Mouse (Mus musculus): ENCODE measurements around the gene Gpc6.

- TF ChIP-seq CTCF (IDR thresholded peaks at IDR 0.05; ENCODE audit: insufficient read depth, low read depth, low read length) (no peak), POLR2A (IDR thresholded peaks at IDR 0.05; ENCODE audit: insufficient read depth, low read depth, low read length) (no peak)
These were observed 130.0 kb downstream of the Gpc6 start for GRCm38 (mm10) chr14:117055134-117055533.

Measured in olfactory bulb, adult 2 months (tissue).